Mouse (Mus musculus) layer of hippocampus, postnatal 14 days (tissue): ENCODE measurements around the gene Rae1. TPM values are rescaled to one million over a fixed set of nuclear protein-coding genes. Genes with fewer than 3 reads are reported as not detected.

ENCODE experiments used
- DNase-seq, 2 experiments: peaks; one replicate each; pipeline ENCODE4 v3.0.0; 2021 to 2022; ENCODE audit warnings: low spot score in 2 of 2, mixed read lengths in 1 of 2
- total RNA-seq, 2 experiments: library from RNA; stranded (reverse); gene quantifications; 2 replicates each; pipeline ENCODE4 v1.2.3; 2021

Rae1 gene
- total RNA-seq, 2 experiments from 2014 or later, result 71.8 to 75.5 TPM

- no peak for DNase-seq
These were observed 16.9 kb upstream of the Rae1 start for GRCm38 (mm10) chr2:172982776-172983561.

- DNase-seq, result no peak
These were observed 9.8 kb upstream of the Rae1 start for GRCm38 (mm10) chr2:172990161-172990560.

- peak; percentile 75 to 82 for DNase-seq
These were observed 3.7 kb upstream of the Rae1 start for GRCm38 (mm10) chr2:172996207-172996606.

- DNase-seq, result no peak
These were observed 2.2 kb upstream of the Rae1 start for GRCm38 (mm10) chr2:172997748-172998147.

GRCm38 (mm10) chr2:172998478-172998877 is 1.4 kb upstream of the Rae1 start:
- DNase-seq, result no peak

- DNase-seq, result no peak
These were observed 352 bp downstream of the Rae1 start for GRCm38 (mm10) chr2:173000285-173000652.

GRCm38 (mm10) chr2:173000921-173001320 is 1.0 kb downstream of the Rae1 start:
- peak in 1 of 2 experiments; percentile 74 for DNase-seq

- DNase-seq, result no peak
These were observed 3.8 kb downstream of the Rae1 start for GRCm38 (mm10) chr2:173003737-173004136.

GRCm38 (mm10) chr2:173010220-173010717 is 10.4 kb downstream of the Rae1 start:
- DNase-seq, result no peak

- DNase-seq, result no peak
These were observed 11.5 kb downstream of the Rae1 start for GRCm38 (mm10) chr2:173011440-173011839.

GRCm38 (mm10) chr2:173014741-173015287 is 14.9 kb downstream of the Rae1 start:
- DNase-seq, result no peak

- no peak for DNase-seq
These were observed 18.0 kb downstream of the Rae1 start for GRCm38 (mm10) chr2:173017940-173018339.

GRCm38 (mm10) chr2:173018618-173019017 is 18.7 kb downstream of the Rae1 start:
- no peak for DNase-seq

- no peak for DNase-seq
These were observed 19.4 kb downstream of the Rae1 start for GRCm38 (mm10) chr2:173019322-173019721.

- DNase-seq, result peak; percentile 70 to 83
These were observed 19.9 kb downstream of the Rae1 start for GRCm38 (mm10) chr2:173019790-173020189.

- no peak for DNase-seq
These were observed 20.5 kb downstream of the Rae1 start, which contains the start of gene Rbm38 for GRCm38 (mm10) chr2:173020430-173020829. Rbm38 (plus strand) TSS chr2:173020498.

- DNase-seq, result peak; percentile 89 to 93
These were observed 21.7 kb downstream of the Rae1 start for GRCm38 (mm10) chr2:173021633-173022055.

GRCm38 (mm10) chr2:173022056-173022681 is 22.3 kb downstream of the Rae1 start:
- no peak for DNase-seq

GRCm38 (mm10) chr2:173022813-173023212 is 22.9 kb downstream of the Rae1 start:
- no peak for DNase-seq

- no peak for DNase-seq
These were observed 23.5 kb downstream of the Rae1 start for GRCm38 (mm10) chr2:173023371-173023851.

GRCm38 (mm10) chr2:173023966-173024365 is 24.0 kb downstream of the Rae1 start:
- DNase-seq, result no peak

- DNase-seq, result no peak
These were observed 24.5 kb downstream of the Rae1 start for GRCm38 (mm10) chr2:173024392-173024791.
